Mouse (Mus musculus) MEL (cell line): ENCODE data around the gene Ppm1d.

Experiments
- BHLHE40 ChIP-seq: IDR thresholded peaks from 2 replicates; pipeline ENCODE4 v1.6.1; 2012; ENCODE audit warnings: low read depth, mild to moderate bottlenecking, inconsistent platforms, low read length, improper control_type of control experiment, borderline replicate concordance
- CTCF ChIP-seq, 3 experiments: IDR thresholded peaks in 2 of 3; conservative IDR thresholded peaks in 1 of 3; 2 replicates each; pipeline ENCODE4 v1.5.1; 2011 to 2012; ENCODE audit warnings: low read length in 3 of 3, low read depth in 2 of 3, mild to moderate bottlenecking in 2 of 3, improper control_type of control experiment in 1 of 3, inconsistent platforms in 1 of 3, mixed read lengths in 1 of 3, moderate library complexity in 1 of 3; ENCODE audit not compliant: control insufficient read depth in 1 of 3, insufficient read depth in 1 of 3, poor library complexity in 1 of 3, severe bottlenecking in 1 of 3
- NRF1 ChIP-seq: IDR thresholded peaks from 2 replicates; pipeline ENCODE4 v1.6.1; 2014; ENCODE audit warnings: low read depth, mild to moderate bottlenecking, inconsistent platforms, low read length, improper control_type of control experiment, moderate library complexity; ENCODE audit not compliant: poor library complexity, insufficient read depth, severe bottlenecking
- POLR2A ChIP-seq, 2 experiments: IDR thresholded peaks; 2 replicates each; pipeline ENCODE4 v1.6.1; 2011 to 2012; ENCODE audit warnings: low read length in 2 of 2, mild to moderate bottlenecking in 2 of 2, control low read depth in 1 of 2, improper control_type of control experiment in 1 of 2, low read depth in 1 of 2, moderate library complexity in 1 of 2; ENCODE audit not compliant: control insufficient read depth in 1 of 2, insufficient read depth in 1 of 2, poor library complexity in 1 of 2
- TAL1 ChIP-seq: IDR thresholded peaks from 2 replicates; pipeline ENCODE4 v1.6.1; 2012; ENCODE audit warnings: mild to moderate bottlenecking, inconsistent platforms, low read length, moderate library complexity, mixed read lengths

DNA sequence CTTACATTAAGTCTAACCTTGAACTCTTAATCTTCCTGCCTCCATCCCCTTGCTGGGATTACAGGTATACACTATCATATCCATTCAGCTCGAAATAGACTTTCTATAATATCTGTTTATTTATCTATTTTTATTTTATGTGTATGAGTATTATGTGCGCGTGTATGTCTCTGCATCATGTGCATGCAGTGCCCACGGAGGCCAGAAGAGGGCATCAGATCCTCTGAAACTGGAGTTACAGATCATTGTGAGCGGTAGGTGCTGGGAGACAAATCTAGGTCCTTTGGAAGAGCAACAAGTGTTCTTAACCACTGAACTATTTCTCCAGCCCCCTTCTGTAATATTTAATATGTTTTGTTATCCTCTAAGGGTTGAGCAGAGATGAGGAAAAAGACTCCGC is 37.7 kb upstream of the Ppm1d start:
- TF ChIP-seq BHLHE40 (no peak), TAL1 (no peak), CTCF (IDR thresholded peaks at IDR 0.05 in 2 of 3, conservative IDR thresholded peaks at IDR 0.05 in 1 of 3; ENCODE audit: control insufficient read depth in 1 of 3, insufficient read depth in 1 of 3, low read depth in 2 of 3, low read length in 3 of 3, poor library complexity in 1 of 3, severe bottlenecking in 1 of 3) (peak; percentile 61 to 76 (median 73)), POLR2A (IDR thresholded peaks at IDR 0.05; ENCODE audit: control insufficient read depth in 1 of 2, insufficient read depth in 1 of 2, low read depth in 1 of 2, low read length in 2 of 2, poor library complexity in 1 of 2) (no peak), NRF1 (no peak)
